Mouse (Mus musculus) spleen, postnatal 0 days (tissue): ENCODE measurements around the gene Pdrg1. TPM values are rescaled to one million over a fixed set of nuclear protein-coding genes. Genes with fewer than 3 reads are reported as not detected.

ENCODE experiments used
- polyA plus RNA-seq: library from polyadenylated mRNA; unstranded; fragments of >200 nt; fragmentation: Nextera tagmentation; extraction: Ambion mirVana; gene quantifications from 2 replicates; pipeline ENCODE4 v1.2.1, GENCODE M21; 2015

The Pdrg1 gene
- polyA plus RNA-seq = 58.0 and 68.5 TPM in 2 replicates

DNA sequence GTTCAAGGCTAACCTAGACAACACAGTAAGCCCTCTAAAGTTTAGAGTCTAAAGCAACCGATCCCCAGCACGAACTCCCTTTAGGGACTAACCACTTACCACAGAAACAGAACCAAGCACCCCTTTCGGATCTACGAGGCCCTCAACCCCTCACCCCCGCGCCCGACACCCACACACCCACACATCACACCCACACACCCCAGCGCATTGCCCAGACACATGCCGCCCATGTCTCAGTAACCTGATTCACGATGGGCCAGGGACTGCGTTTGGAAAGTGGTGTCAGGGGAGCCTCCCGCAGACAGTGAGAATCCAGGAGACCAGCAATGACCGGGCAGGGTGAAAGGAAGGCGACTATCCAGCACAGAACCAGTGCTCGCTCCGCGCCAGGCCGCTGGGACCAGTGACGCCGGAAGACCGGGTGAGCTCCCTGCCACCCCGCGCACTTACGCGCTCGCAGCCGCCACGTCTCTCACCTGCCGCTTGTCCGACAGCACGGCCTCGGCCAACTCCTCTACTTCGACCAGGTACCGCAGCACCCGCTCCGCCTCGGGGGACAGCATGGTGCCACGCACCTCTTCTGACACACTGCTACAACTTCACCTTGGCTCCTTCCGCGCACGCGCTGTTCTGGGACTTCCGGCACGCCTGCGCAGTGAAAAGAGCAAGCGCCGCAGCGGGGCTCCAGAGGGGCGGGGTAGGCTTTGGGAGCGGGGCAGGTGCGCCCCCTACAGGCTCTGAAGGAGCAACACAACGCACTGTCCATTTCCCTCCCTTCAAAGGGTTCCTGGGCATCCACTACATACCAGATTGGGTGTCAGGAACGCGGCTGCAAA is at the start of gene Pdrg1:
Gene Pdrg1, minus strand, starts transcription at position 670 of the 836 bp plus-strand sequence.

DNA sequence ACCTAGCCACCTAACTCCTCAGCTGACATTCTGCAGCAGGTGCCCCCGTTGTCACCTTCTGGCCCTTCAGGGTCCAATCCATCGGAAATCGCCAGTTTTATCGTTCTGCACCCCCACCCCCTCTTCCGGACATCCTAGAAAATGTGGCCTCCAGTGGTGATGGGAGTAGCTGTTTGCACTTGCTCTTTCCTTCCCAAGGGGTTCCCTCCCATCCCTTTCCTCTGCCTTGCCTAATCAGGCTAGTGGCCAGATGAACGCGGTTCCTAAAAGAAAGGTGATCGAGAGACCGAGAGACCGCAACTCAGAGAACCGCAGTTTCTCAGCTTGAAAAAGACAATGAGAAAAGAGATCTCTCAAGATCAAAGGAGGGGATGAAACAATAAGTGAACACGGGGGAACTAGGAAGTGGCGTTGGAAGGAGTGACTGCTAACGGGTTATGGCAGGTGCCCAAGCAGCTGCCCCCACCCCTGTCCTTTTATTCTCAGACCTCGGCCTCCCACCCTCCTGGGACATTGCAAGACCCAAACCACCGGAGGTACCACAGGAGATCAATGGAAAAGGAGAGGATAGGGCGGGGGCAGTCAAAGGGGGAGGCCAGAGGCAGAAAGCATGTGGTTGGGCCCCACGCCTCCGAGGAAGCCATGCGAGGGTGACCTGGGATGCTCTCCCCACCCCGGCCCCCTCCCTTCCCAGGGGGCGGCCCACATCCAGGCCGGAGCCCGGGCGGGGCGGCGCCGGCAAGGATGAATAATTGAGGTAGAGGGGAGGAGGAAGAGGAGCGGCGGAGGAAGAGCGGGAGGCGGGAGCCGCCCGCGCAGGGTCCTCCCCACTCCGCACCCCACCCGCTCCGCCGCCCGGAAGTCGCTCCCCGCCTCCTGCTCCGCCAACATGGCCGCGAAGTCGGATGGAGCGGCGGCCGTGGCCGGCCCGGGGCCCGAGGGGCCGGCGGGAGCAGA is 16.2 kb upstream of the Pdrg1 start, which contains the start of gene Xkr7:
Gene Xkr7, plus strand, starts transcription at position 727 of the 957 bp plus-strand sequence.

GRCm38 (mm10) chr2:152962091-152962793 is 53.0 kb downstream of the Pdrg1 start, which contains the start of gene Ttll9:
TSS of gene Ttll9 (plus strand) at chr2:152962485.

Other genes with a start within 250 kb of the Pdrg1 start
- 112 and 123 TPM in 2 replicates for gene Bcl2l1, start 183.7 kb downstream of the Pdrg1 start, polyA plus RNA-seq
- gene Tpx2, start 167.5 kb downstream of the Pdrg1 start, polyA plus RNA-seq = 56.9 and 59.5 TPM in 2 replicates
- gene Mylk2, start 104.1 kb downstream of the Pdrg1 start, polyA plus RNA-seq = 0.04 and 0.12 TPM in 2 replicates
- 8.4 and 8.9 TPM in 2 replicates for gene Foxs1, start 82.2 kb downstream of the Pdrg1 start, polyA plus RNA-seq
- gene Dusp15, start 63.7 kb downstream of the Pdrg1 start, polyA plus RNA-seq = 0.06 and 0.13 TPM in 2 replicates
- gene Ttll9, start 52.9 kb downstream of the Pdrg1 start, polyA plus RNA-seq = 0.17 and 0.32 TPM in 2 replicates
- 0.05 TPM in 1 of 2 replicates, not detected in the other for gene Xkr7, start 16.4 kb upstream of the Pdrg1 start, polyA plus RNA-seq
- 2.3 and 3.1 TPM in 2 replicates for gene Ccm2l, start 50.5 kb upstream of the Pdrg1 start, polyA plus RNA-seq
- gene Hck, start 93.0 kb upstream of the Pdrg1 start, polyA plus RNA-seq = 21.3 and 29.9 TPM in 2 replicates
- gene Tm9sf4, start 145.9 kb upstream of the Pdrg1 start, polyA plus RNA-seq = 21.3 and 28.7 TPM in 2 replicates
- gene Tspyl3, start 210.0 kb upstream of the Pdrg1 start, polyA plus RNA-seq = 4.3 and 5.1 TPM in 2 replicates
- 11.7 and 12.3 TPM in 2 replicates for gene Plagl2, start 226.0 kb upstream of the Pdrg1 start, polyA plus RNA-seq
- 5.5 TPM in 2 replicates for gene Pofut1, start 226.1 kb upstream of the Pdrg1 start, polyA plus RNA-seq